Mouse (Mus musculus) limb, embryonic 15.5 days (tissue): ENCODE results near the gene Otx2. TPM values are rescaled to one million over a fixed set of nuclear protein-coding genes. Genes with fewer than 3 reads are reported as not detected.

Source experiments
- ATAC-seq: fragments of 200-750 bp; cut with Nextera tagmentation; 2 replicates; pipeline ENCODE4 v1.8.0; 2017; ENCODE audit warnings: low read depth, moderate TSS enrichment; ENCODE audit not compliant: insufficient number of reproducible peaks, low FRiP score, low TSS enrichment
- H3K27ac ChIP-seq: fragments of 300-500 bp; sonication (generic); 2 replicates; pipeline ENCODE4 v1.5.1; 2015; ENCODE audit warnings: moderate library complexity, mild to moderate bottlenecking, inconsistent platforms
- H3K27me3 ChIP-seq: fragments of 300-500 bp; sonication (generic); 2 replicates; pipeline ENCODE4 v1.6.1; 2015; ENCODE audit warnings: inconsistent platforms
- H3K36me3 ChIP-seq: fragments of 300-500 bp; sonication (generic); 2 replicates; pipeline ENCODE4 v1.6.1; 2015; ENCODE audit warnings: inconsistent platforms
- H3K4me1 ChIP-seq: fragments of 300-500 bp; sonication (generic); 2 replicates; pipeline ENCODE4 v1.6.1; 2015; ENCODE audit warnings: inconsistent platforms
- H3K4me2 ChIP-seq: fragments of 300-500 bp; sonication (generic); 2 replicates; pipeline ENCODE4 v1.6.1; 2015; ENCODE audit warnings: mild to moderate bottlenecking, inconsistent platforms
- H3K4me3 ChIP-seq: fragments of 300-500 bp; sonication (generic); 2 replicates; pipeline ENCODE4 v1.5.1; 2015; ENCODE audit warnings: mild to moderate bottlenecking, inconsistent platforms
- H3K9ac ChIP-seq: fragments of 300-500 bp; sonication (generic); 2 replicates; pipeline ENCODE4 v1.6.1; 2015; ENCODE audit warnings: inconsistent platforms
- H3K9me3 ChIP-seq: fragments of 300-500 bp; sonication (generic); 2 replicates; pipeline ENCODE4 v1.6.1; 2016; ENCODE audit warnings: inconsistent platforms
- WGBS: fragments of 180-500 bp; shearing (Covaris S2); methylation state at CpG from one replicate; pipeline ENCODE4 v1.1.7; 2015; 5-methylcytosine and 5-hydroxymethylcytosine counted together
- polyA plus RNA-seq: library from polyadenylated mRNA; unstranded; fragments of >200 nt; fragmentation: Nextera tagmentation; extraction: Ambion mirVana; gene quantifications from 2 replicates; pipeline ENCODE4 v1.2.1, GENCODE M21; 2015

Gene Otx2
- not detected in 2 replicates for polyA plus RNA-seq

DNA sequence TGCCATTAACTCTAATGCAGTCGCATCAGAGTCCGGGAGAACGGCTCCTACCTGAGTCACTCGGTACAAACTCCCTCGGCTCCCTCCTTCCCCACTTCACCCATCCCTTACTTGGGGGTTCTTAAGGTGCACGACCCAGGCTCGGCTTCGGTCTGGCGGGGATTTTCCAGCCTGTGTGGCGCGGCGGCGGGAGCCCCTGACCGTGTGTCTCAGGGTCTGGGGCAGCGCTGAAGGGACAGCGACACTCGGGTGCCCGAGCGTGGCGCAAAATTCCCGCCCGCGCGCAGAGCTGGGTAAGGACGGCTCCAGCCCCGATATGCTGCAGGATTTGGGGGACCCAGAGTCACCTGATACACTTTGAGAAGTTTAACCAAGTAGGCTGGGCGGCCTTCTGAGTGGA, at the start of gene Otx2:
Gene Otx2, minus strand, starts transcription at position 279 of the 400 bp plus-strand sequence.
- Histone ChIP-seq H3K9me3 (no peaks in the 10 kb centered on the region), H3K27ac (no peak within 1 kb of the TSS), H3K36me3 (no peaks in the 10 kb centered on the region), H3K4me3 (peak within 1 kb of the TSS; percentile 10; the same call in 1 of the 2 replicates), H3K4me1 (peaks cover 14% of the 10 kb centered on the region), H3K4me2 (peak within 1 kb of the TSS; percentile 17; the same call in 1 of the 2 replicates), H3K27me3 (peaks cover 92% of the 10 kb centered on the region), H3K9ac (no peak within 1 kb of the TSS)
- under 1% methylated on average over 27 of the region's 27 CpGs for WGBS
- ATAC-seq = no peak

DNA sequence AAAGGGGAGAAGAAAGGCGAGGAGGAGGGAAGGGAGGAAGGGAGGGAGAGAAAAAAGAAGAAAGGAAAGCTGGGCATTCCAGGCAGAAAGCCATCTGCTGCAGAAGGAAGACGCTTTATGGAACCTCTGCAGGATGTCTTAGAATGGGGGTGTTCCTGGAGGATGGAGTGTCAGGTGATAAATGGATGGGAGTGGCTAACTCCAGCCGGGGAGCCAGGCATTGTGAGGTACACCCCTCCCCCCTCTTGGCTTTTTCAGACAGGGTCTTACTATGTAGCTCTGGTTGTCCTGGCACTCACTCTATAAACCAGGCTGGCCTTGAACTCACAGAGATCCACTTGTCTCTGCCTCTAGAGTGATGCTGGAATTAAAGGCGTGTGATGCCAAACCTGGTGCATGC, 49.1 kb upstream of the Otx2 start:
- Histone ChIP-seq H3K36me3 (no peaks in the 10 kb centered on the region), H3K4me2 (no peak overlapping the region), H3K4me1 (no peaks in the 10 kb centered on the region), H3K9me3 (no peaks in the 10 kb centered on the region), H3K27me3 (no peaks in the 10 kb centered on the region), H3K9ac (no peak overlapping the region), H3K4me3 (no peak overlapping the region), H3K27ac (no peak overlapping the region)
- ATAC-seq = no peak
- 34% methylated on average over 4 of the region's 4 CpGs for WGBS

DNA sequence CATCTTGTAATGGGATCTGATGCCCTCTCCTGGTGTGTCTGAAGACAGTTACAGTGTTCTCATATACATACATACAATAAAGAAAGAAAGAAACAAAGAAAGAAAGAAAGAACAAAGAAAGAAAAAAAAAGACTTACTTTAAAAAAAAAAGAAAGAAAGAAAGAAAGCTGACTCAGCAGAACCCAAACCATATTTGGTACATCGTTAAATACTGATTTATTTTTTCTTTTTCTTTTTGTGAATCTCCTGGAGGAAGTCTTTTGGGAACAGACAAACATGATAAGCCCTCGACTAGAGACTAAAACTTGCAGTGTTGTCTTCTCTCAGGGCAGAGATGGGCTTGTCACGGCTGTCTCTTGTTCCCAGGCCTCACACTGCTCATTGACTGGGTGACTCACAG, 45.7 kb upstream of the Otx2 start:
- Histone ChIP-seq H3K27ac (no peak overlapping the region), H3K9me3 (no peaks in the 10 kb centered on the region), H3K27me3 (no peaks in the 10 kb centered on the region), H3K4me3 (no peak overlapping the region), H3K36me3 (no peaks in the 10 kb centered on the region), H3K9ac (no peak overlapping the region), H3K4me2 (no peak overlapping the region), H3K4me1 (no peaks in the 10 kb centered on the region)
- ATAC-seq = no peak
- 75% methylated on average over 3 of the region's 3 CpGs for WGBS

- WGBS = 77% methylated on average over 8 of the region's 8 CpGs
- Histone ChIP-seq H3K27me3 (no peaks in the 10 kb centered on the region), H3K4me3 (no peak overlapping the region), H3K9me3 (no peaks in the 10 kb centered on the region), H3K4me1 (no peaks in the 10 kb centered on the region), H3K36me3 (no peaks in the 10 kb centered on the region), H3K9ac (no peak overlapping the region), H3K27ac (no peak overlapping the region), H3K4me2 (no peak overlapping the region)
- no peak for ATAC-seq
Observed at GRCm38 (mm10) chr14:48717632-48718279, 44.1 kb upstream of the Otx2 start.

GRCm38 (mm10) chr14:48716456-48716855, 42.8 kb upstream of the Otx2 start:
- Histone ChIP-seq H3K9ac (no peak overlapping the region), H3K27me3 (no peaks in the 10 kb centered on the region), H3K4me3 (no peak overlapping the region), H3K27ac (no peak overlapping the region), H3K36me3 (no peaks in the 10 kb centered on the region), H3K4me2 (no peak overlapping the region), H3K4me1 (no peaks in the 10 kb centered on the region), H3K9me3 (no peaks in the 10 kb centered on the region)
- WGBS = 92% methylated on average over 4 of the region's 4 CpGs
- no peak for ATAC-seq

DNA sequence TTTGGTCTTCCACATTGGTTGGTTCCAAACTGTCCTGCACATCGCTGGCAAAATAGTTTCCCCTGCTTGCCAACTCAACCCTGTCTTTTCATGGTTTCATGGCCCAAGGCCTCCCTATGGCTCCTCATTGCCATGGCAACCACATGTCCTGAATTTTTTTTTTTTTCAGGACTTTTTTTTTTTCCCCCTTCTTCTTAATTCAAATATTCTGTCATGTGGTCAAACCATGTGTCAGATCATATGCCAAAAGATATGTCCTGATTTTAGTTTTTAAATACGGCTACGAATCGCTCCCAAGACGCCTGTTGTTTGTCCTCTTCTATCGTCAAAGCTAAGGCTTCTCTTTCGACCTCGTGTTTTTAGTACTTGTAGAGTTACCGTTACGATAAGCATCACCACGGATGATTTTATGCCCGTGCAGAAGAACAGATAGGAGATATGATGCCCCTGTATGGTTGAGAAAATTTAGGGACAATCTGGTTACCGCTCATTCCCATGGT, 37.3 kb upstream of the Otx2 start:
- H3K4me1 ChIP-seq = peaks cover 9% of the 10 kb centered on the region
- no peaks in the 10 kb centered on the region for H3K36me3 ChIP-seq
- H3K9ac ChIP-seq = no peak overlapping the region
- H3K4me2 ChIP-seq = no peak overlapping the region
- WGBS = 86% methylated on average over 13 of the region's 13 CpGs
- peaks cover 28% of the 10 kb centered on the region for H3K27me3 ChIP-seq
- ATAC-seq = no peak
- H3K27ac ChIP-seq = no peak overlapping the region
- H3K4me3 ChIP-seq = no peak overlapping the region
- H3K9me3 ChIP-seq = no peaks in the 10 kb centered on the region

GRCm38 (mm10) chr14:48710062-48710870, 36.6 kb upstream of the Otx2 start:
- H3K36me3 ChIP-seq = no peaks in the 10 kb centered on the region
- peaks cover 28% of the 10 kb centered on the region for H3K27me3 ChIP-seq
- no peak for ATAC-seq
- H3K4me1 ChIP-seq = peaks cover 9% of the 10 kb centered on the region
- no peak overlapping the region for H3K27ac ChIP-seq
- no peak overlapping the region for H3K9ac ChIP-seq
- 45% methylated on average over 11 of the region's 11 CpGs for WGBS
- H3K9me3 ChIP-seq = no peaks in the 10 kb centered on the region
- H3K4me2 ChIP-seq = peak overlapping the region; percentile 50; the same call in 1 of the 2 replicates
- no peak overlapping the region for H3K4me3 ChIP-seq

GRCm38 (mm10) chr14:48709371-48710061, 35.9 kb upstream of the Otx2 start:
- H3K36me3 ChIP-seq = no peaks in the 10 kb centered on the region
- H3K27me3 ChIP-seq = peaks cover 28% of the 10 kb centered on the region
- ATAC-seq = no peak
- no peak overlapping the region for H3K9ac ChIP-seq
- H3K4me2 ChIP-seq = peak overlapping the region; percentile 50
- H3K4me3 ChIP-seq = peak overlapping the region; percentile 32
- no peaks in the 10 kb centered on the region for H3K9me3 ChIP-seq
- H3K27ac ChIP-seq = no peak overlapping the region
- 2% methylated on average over 20 of the region's 20 CpGs for WGBS
- H3K4me1 ChIP-seq = peaks cover 9% of the 10 kb centered on the region

- peaks cover 28% of the 10 kb centered on the region for H3K27me3 ChIP-seq
- 9% methylated on average over 6 of the region's 6 CpGs for WGBS
Observed at GRCm38 (mm10) chr14:48707844-48708383, 34.3 kb upstream of the Otx2 start.

DNA sequence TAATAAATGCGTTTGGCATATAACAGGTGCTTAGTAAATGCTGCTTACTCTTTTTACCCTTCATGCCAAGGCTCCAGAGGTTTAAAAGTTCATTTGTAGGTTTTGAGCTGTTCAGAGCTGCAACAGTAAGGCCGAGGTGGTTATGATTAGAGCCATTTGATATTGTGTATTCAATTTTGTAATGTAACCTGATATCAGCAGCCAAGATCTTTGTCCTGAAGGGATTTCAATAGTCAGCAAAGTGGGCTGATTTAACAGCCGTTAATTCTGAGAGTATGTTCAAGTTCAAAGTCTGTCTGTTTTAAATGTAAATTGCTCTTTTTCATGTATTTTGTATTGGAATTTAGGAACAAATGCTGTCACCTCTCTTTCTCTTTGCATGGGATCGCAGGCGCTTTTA, 33.8 kb upstream of the Otx2 start:
- 47% methylated on average over 5 of the region's 5 CpGs for WGBS
- H3K9ac ChIP-seq = no peak overlapping the region
- no peak for ATAC-seq
- H3K4me3 ChIP-seq = no peak overlapping the region
- H3K9me3 ChIP-seq = no peaks in the 10 kb centered on the region
- H3K27me3 ChIP-seq = peaks cover 28% of the 10 kb centered on the region
- no peak overlapping the region for H3K4me2 ChIP-seq
- H3K4me1 ChIP-seq = peaks cover 9% of the 10 kb centered on the region
- no peaks in the 10 kb centered on the region for H3K36me3 ChIP-seq
- no peak overlapping the region for H3K27ac ChIP-seq

More at GRCm38 (mm10) chr14:48707844-48708383, 34.3 kb upstream of the Otx2 start:
- Histone ChIP-seq H3K9ac (no peak overlapping the region), H3K4me2 (no peak overlapping the region), H3K27ac (no peak overlapping the region), H3K4me1 (peaks cover 9% of the 10 kb centered on the region), H3K36me3 (no peaks in the 10 kb centered on the region), H3K9me3 (no peaks in the 10 kb centered on the region), H3K4me3 (no peak overlapping the region)
- no peak for ATAC-seq

GRCm38 (mm10) chr14:48700790-48701370, 27.3 kb upstream of the Otx2 start:
- Histone ChIP-seq H3K4me2 (no peak overlapping the region), H3K4me1 (no peaks in the 10 kb centered on the region), H3K4me3 (no peak overlapping the region), H3K9me3 (no peaks in the 10 kb centered on the region), H3K36me3 (no peaks in the 10 kb centered on the region), H3K27ac (no peak overlapping the region), H3K27me3 (no peaks in the 10 kb centered on the region), H3K9ac (no peak overlapping the region)
- ATAC-seq = no peak
- WGBS = 49% methylated on average over 8 of the region's 8 CpGs
